Mouse (Mus musculus): Measurements from ENCODE around the gene Ppard.

Ppard gene

DNA sequence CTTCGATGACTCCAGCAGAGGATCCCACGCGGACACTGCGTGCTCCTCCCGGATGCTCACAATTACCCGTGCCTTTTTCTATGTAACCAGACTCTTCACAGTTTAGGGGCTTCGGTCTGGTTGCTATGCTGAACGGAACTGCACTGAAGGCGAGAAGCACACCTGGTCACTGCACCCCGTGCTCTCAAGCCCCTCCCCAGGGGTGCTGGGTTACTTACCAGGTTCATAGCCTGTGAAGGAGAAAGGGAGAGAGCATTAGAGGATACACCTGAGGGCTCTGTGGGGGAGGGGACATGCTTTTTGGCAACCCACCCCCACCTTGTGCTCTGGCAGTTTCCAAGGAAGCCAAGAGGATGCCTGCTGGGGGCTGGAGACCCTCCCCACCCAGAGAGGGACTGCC, 102.8 kb downstream of the Ppard start:
- no peak for DNase-seq (ENCODE audit: low read depth, low spot score)

DNA sequence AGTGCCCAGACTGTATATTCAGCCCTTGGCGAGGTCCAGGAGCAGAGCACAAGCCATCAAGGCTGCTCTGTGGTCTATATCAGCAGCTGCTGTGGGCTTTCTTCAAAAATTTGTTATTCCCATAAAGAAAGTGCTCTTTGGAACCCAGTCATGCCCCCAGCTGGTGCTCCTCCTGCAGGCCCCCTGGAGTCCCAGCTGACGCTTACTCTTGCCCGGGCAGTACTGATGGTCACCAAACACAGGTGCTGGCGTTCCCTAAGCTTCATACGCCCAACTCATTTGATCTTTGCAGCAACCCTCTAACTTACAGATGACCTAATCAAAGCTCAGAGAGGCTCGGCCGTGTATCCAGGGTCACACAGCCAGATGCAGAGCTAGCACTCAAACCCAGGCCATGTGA, 105.0 kb downstream of the Ppard start:
- no peak for DNase-seq (ENCODE audit: low read depth, low spot score)

DNA sequence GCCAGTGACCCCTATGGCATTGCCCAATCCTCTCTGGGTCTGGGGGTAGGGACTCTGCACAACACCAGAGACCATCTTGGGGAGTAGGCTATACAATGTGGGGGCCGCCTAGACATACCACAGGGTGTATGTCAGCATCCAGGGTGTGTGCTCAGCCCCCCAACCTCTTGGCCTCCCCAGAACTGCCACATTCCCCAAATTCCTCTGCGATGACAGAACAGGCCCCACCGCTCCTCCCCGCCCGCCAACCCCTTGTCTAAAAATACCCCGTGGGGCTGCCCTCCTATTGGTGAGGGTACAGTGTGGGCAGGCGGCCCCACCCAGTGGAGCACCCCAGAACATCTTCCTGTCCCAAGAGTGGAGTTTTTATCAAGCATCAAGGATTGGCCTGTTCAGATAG, 108.1 kb downstream of the Ppard start:
- no peak for DNase-seq (ENCODE audit: low read depth, low spot score)

DNA sequence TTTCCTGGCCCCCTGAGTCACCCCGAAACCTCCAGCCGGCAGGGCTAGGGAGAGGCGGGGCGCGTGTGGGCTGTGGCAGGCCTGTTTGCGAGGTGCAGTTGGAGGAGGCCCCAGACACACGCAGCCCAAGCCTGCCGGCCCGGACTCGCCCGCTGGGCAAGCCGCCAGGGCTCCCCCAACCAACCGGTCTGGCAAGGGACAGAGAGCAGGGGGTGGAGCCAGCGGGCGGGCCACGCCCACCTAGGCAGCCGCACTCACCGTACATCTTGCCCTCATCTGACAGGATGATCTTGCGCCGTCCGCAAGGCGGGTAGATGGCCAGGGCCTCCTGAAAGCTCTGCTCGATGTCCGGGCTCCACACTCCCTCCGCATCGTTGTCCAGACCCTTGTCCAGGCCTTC, 108.6 kb downstream of the Ppard start:
- peak; percentile 57 for DNase-seq (ENCODE audit: low read depth, low spot score)

DNA sequence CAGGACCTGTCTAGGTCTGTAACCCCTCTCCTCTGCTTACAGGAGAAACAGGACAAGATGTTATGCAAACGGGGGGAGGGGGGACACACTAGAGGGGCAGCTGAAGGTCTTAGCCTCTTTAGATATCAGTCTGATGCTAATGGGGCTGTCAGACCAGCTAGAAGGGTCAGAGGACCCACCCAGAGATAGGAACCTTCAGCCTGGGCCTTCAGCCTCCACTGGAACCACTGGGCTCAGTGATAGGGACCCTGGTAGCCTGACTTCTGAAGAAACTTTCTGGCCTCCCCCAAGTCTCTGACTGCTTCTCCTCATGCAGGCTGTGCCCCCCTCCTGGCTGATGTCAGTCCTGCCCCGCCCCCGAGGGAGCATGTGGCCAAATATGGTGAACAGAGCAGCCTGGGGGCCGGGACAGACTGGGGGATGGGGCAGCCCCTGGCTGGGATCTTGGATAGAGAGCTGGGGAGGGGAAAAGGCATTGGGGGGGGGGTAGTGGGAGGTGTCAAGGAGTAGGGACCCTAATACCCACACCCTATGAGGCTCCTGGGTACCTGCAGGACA, 111.6 kb downstream of the Ppard start:
- no peak for DNase-seq (ENCODE audit: low read depth, low spot score)

DNA sequence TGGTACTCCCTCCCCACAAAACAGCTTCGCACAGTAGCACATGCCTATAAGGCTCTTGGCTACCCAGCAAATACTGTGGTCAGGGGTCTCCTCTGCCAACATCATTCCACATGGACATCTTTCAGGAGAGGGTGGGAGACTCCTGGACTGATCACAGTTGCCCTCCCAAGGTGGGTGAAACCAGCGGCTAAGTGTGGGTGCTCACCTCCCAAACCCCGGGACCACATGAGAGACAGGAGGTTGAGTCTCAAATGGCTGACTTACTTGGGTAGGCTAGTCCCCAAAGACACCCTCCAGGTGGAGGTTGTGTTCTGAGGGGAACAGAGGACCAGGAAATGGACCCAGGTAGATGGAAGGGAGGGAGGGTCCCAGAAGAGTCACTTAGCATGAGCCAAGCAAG, 112.2 kb downstream of the Ppard start:
- DNase-seq (ENCODE audit: low read depth, low spot score) = no peak

DNA sequence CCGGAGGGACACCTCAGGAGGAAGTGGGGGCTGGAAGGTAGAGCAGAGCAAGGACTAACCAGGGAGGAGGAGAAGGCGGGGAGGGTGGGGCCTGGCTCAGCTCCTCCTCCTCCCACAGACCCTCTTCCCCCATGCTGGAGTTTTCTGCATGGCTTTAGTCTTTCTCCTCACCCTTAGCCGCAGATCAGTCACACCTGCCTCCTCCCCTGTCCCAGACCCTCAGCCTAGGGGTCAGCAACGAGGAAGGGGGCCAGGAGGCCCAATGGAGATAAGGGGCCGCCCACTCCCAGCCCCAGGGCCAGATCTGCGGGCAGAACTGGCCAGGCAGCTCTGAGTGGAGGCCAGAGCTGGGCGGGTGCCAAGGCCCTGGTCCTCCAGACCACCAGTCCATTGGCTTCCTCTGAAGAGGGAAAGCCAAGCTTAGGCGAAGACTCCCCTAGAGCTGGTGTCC, 112.8 kb downstream of the Ppard start:
- DNase-seq (ENCODE audit: low read depth, low spot score) = no peak

DNA sequence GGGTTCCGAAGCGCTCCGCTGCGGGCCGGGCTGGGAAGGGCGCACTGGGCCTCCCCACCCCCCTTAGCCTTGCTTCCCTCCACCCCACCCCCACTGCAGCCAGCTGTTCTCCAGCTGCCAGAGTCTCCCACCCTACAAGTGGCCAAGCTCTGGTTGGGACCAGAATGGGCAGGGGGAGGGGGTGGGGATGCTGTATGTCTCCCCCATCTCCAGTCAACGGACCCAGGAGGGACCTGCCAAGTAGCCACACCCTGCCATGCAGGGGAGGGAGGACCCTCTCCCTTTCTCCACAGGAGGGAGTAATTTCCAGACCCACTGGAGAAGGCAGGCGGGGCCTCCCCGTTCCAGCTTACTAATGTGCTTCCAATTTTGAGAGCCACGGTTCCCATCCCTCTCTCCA, 113.4 kb downstream of the Ppard start:
- DNase-seq (ENCODE audit: low read depth, low spot score) = no peak

DNA sequence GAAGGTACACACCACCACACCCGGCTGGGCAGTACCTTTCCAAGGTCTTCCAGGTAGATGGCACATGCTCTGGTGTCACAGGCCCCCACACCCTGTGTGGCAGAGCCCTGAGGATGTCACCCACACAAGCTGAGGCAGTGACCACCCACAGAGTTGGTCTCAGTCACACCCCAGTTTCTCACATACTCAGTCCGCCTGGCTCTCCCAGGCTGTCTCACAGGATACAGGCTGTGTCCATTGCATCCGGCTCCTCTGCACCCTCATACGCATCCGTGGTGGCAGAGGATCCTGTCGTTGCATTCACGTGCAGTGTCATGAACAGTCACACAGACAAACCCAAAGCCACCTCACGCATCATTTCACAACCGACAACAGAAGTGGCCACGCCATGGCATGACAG, 114.8 kb downstream of the Ppard start:
- no peak for DNase-seq (ENCODE audit: low read depth, low spot score)

DNA sequence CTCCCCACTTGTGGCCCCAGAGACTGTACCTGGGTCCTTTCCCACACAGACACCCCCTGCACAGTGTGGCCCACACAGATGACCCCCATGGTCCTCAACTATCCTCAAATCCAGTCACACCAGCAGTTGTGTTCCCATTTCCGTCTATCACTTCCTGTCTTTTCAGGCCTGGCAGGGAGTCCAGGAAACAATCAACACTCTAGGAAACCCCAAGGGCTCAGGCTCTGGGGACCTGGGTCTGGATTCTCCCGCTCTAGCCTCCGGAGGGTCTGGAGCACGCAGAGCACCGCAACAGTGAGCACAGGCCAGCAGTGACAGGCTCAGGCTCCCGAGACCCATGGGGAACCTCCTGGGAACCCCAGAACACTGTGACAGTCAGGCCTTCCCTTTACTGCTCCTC, 115.7 kb downstream of the Ppard start:
- no peak for DNase-seq (ENCODE audit: low read depth, low spot score)

DNA sequence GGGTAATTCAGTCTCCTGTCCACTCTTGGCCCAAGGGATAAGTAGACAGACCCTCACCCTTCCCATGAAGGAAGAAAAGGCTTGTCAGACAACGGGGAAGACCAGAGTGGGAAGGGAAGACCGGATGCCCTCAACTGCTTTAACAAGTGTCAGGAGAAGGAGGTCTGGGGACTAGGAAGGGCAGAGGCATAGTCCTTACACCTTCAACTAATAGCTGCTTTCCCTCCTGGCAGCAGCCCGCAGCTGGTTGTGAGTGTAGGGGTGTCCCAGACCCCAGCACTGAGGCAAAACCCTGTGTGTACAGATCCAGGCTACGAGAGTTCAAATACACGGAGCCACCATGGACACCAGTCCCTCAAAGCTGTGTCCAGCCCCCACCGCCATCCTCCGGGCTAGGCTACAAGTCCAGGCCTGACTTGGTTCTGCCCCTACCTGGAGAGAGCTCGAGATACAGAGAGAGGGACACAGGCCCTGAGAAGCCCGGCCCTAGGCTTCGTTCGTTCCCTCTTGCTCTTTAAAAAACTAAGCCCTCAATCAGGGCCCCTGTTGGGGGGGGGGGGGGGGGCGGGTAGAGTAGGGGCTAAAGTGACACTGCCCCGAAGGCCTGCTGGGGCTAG, 116.9 kb downstream of the Ppard start:
- no peak for DNase-seq (ENCODE audit: low read depth, low spot score)

DNA sequence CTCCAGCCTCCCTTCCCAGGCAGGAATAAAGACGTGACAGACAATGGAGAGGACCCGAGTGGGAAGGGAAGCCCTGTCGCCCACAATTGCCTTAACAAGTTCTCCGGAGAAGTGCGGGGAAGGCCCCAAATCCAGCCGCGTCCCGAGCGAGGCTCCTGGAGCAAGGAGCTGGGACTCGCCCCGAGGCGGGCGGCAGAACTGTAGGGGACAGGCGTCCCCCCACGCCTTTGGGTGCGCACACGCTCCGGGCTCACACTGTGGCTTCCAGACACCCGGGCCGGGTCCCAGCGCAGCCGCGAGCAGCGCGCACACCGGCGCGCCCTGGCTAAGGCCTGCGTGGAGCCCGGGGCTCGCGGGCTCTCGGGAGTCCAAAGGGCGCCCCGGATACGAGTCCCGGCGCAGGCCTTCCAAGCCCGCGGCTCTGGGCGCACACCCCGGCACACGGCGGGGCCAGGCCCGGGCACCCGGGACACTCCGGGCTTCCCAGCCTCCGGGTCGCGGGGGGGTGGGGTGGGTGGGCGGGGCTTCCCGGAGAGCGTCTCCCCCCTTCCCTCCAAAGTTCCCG, 117.5 kb downstream of the Ppard start:
- no peak for DNase-seq (ENCODE audit: low read depth, low spot score)

DNA sequence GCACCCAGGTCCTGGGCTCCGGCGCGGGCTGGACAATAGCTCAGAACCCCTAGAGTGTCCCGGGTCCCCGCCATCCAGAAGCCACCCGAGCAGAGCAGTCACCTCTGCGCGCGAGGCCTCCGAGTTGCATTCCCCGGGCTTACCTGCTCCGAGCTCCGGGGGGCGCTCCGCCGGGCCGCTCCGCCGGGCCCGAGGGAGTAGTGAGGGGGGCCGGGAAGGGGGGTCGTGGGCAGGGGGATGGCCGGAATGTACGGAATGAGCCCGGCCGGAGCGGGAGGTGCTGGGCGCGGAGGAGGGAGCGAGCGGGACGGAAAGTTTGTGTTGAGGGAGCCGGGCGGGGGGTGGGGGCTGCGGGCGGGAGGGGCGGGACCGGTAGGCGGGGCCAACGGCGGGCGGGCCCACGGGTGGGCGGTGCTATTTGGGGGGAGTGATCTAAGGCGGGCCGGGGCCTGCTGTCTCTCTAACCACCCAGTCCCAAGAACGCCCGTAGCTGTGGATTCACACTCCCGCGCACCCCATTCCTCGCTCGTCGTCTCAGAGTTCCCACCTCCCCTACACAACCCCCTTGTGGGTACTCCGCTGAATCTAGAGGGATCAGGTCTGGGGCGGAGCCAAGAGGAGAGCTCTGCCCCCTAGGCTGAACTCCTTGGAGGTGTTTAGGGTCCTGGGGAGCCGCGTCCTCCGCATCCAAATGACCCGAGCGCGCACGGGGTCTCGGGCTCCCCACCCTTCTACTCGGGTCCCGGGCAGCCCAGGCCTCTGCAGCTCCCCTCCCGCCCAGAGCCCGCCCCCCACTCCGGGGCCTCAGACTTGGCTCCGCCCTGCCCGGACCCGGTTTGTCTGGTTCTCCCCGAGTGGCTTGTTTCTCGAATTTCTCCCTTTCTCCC, 118.2 kb downstream of the Ppard start, which contains the start of gene Tead3:
Tead3 (minus strand) TSS at position 352 of the 887 bp plus-strand sequence.
- peak; percentile 76 for DNase-seq (ENCODE audit: low read depth, low spot score)
